In the genomic region with DNA sequence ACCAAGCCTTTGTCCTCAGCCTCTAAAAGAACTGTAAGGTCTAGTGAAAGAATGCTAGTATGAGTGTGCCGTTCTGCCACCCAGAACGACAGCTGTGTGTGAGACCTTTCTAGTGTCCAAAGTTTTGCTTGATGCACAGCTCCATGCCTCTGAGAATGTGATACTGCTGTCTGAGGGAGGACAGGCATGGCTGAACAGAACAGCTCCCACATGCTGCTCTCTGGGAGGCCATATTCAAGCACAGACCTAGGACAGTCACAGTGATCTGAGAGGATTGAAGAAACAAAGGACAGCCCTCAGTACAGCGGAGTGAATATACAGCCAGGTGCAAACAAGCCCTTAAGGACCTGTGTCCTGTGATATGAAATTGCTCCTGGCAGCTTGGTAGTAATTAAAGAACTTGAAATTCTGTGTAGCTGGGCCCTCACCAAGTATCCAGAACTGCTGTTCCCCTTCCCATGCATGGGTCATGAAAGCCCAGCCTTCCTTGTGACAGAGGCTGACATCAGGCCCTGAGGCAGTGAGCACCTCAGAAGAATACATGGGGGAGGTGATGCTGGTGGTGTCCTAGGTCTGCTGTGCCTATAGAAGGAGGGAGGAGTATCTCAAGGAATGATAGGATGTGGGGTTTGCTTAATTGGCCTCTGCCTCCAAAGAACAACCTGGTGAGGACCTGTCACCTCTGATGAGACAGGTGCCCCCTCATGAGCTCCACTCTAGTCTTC, we compare ENCODE assay signal across 13 mouse cellular contexts. TPM values are rescaled to one million over a fixed set of nuclear protein-coding genes. Genes with fewer than 3 reads are reported as not detected.
"Had no signal": no experiment of that assay in that cellular context is flagged by ENCODE, and none has a peak within 500 bp of the region (broad histone marks: within the 10 kb centered on the region; RNA-seq: fewer than 3 reads in every experiment).

No protein-coding gene starts in this region.

- H3K4me1 ChIP-seq: limb, embryonic 13.5 days; liver, embryonic 15.5 days; midbrain, embryonic 15.5 days; stomach, embryonic 15.5 days had no signal

- H3K27me3 ChIP-seq: limb, embryonic 13.5 days; liver, embryonic 15.5 days; midbrain, embryonic 15.5 days; stomach, embryonic 15.5 days had no signal

- H3K4me3 ChIP-seq: limb, embryonic 13.5 days; liver, embryonic 15.5 days; midbrain, embryonic 15.5 days; stomach, embryonic 15.5 days had no signal

- H3K9ac ChIP-seq: limb, embryonic 13.5 days; liver, embryonic 15.5 days; midbrain, embryonic 15.5 days; stomach, embryonic 15.5 days had no signal

- H3K4me2 ChIP-seq: limb, embryonic 13.5 days; liver, embryonic 11.5 days; liver, embryonic 15.5 days; midbrain, embryonic 15.5 days; stomach, embryonic 15.5 days had no signal

- H3K27ac ChIP-seq: limb, embryonic 13.5 days; liver, embryonic 15.5 days; midbrain, embryonic 15.5 days; stomach, embryonic 15.5 days had no signal

- H3K36me3 ChIP-seq: limb, embryonic 13.5 days; liver, embryonic 15.5 days; midbrain, embryonic 15.5 days; stomach, embryonic 15.5 days had no signal

- H3K9me3 ChIP-seq: limb, embryonic 13.5 days; liver, embryonic 15.5 days; midbrain, embryonic 15.5 days; stomach, embryonic 15.5 days had no signal

RNA-seq across cellular contexts. Expression of a gene that starts 22.0 kb away (rescaled TPM):
- polyA plus RNA-seq: liver, embryonic 11.5 days; lung, adult 2 months; lung, postnatal 0 days; thymus, adult 2 months had no signal

RNA-seq across cellular contexts. Expression of a gene that starts 40.7 kb away (rescaled TPM):
- polyA plus RNA-seq: intestine, embryonic 14.5 days; large intestine, adult 2 months; liver, embryonic 11.5 days; liver, embryonic 15.5 days; lung, adult 2 months; lung, postnatal 0 days; neural tube, embryonic 14.5 days; spleen, adult 2 months; stomach, embryonic 15.5 days; thymus, adult 2 months; urinary bladder, adult 2 months had no signal
